Mouse (Mus musculus): Measurements from ENCODE around the gene Ist1. TPM values are rescaled to one million over a fixed set of nuclear protein-coding genes. Genes with fewer than 3 reads are reported as not detected.

Gene Ist1
- polyA plus RNA-seq, 1 experiment from 2014 or later: 153 TPM

Other genes with a start within 250 kb of the Ist1 start
- 0.05 and 0.08 TPM in 2 replicates for gene Pmfbp1, start 199.2 kb downstream of the Ist1 start, polyA plus RNA-seq (2016; fragmentation: Nextera tagmentation; extraction: Ambion mirVana)
- gene Dhx38, start 127.4 kb downstream of the Ist1 start, polyA plus RNA-seq (2016; fragmentation: Nextera tagmentation; extraction: Ambion mirVana): 46.4 and 46.6 TPM in 2 replicates
- 25.2 and 26.2 TPM in 2 replicates for gene Txnl4b, start 127.4 kb downstream of the Ist1 start, polyA plus RNA-seq (2016; fragmentation: Nextera tagmentation; extraction: Ambion mirVana)
- 0.61 and 0.98 TPM in 2 replicates for gene Hp, start 114.1 kb downstream of the Ist1 start, polyA plus RNA-seq (2016; fragmentation: Nextera tagmentation; extraction: Ambion mirVana)
- 60.1 and 62.2 TPM in 2 replicates for gene Dhodh, start 84.6 kb downstream of the Ist1 start, polyA plus RNA-seq (2016; fragmentation: Nextera tagmentation; extraction: Ambion mirVana)
- 0.21 and 0.43 TPM in 2 replicates for gene Pkd1l3, start 78.7 kb downstream of the Ist1 start, polyA plus RNA-seq (2016; fragmentation: Nextera tagmentation; extraction: Ambion mirVana)
- 34.8 and 42.5 TPM in 2 replicates for gene Zfp821, start 12.3 kb upstream of the Ist1 start, polyA plus RNA-seq (2016; fragmentation: Nextera tagmentation; extraction: Ambion mirVana)
- gene Atxn1l, start 44.5 kb upstream of the Ist1 start, polyA plus RNA-seq (2016; fragmentation: Nextera tagmentation; extraction: Ambion mirVana): 8.4 and 10.2 TPM in 2 replicates
- 44.0 and 50.4 TPM in 2 replicates for gene Ap1g1, start 85.3 kb upstream of the Ist1 start, polyA plus RNA-seq (2016; fragmentation: Nextera tagmentation; extraction: Ambion mirVana)
- gene Phlpp2, start 175.3 kb upstream of the Ist1 start, polyA plus RNA-seq (2016; fragmentation: Nextera tagmentation; extraction: Ambion mirVana): 2.0 and 2.5 TPM in 2 replicates